Mouse (Mus musculus) cerebellum, adult 2 months (tissue): ENCODE measurements at regions not wholly inside any gene's neighbourhood (a gene's known extent, or its start where the extent isn't known, plus 50 kb on each side); places are given as distances from the start of the nearest gene placed in this dataset.
A peak's percentile ranks its signal among the peaks of the same experiment; 100 is the strongest.
"Not testable (repeated sequence)": the region's sequence is repeated elsewhere in the genome, so short reads cannot be mapped to it uniquely, and the experiment has no call there.

Source experiments
- DNase-seq, 2 experiments: peaks; one replicate each; pipeline ENCODE4 v3.0.0; 2021
- H3K27ac ChIP-seq: fragments of 200-500 bp; 2 replicates; pipeline ENCODE4 v1.5.1; 2012; ENCODE audit warnings: low read length, control low read depth, inconsistent platforms; ENCODE audit not compliant: insufficient read depth
- H3K27me3 ChIP-seq: fragments of 200-500 bp; 2 replicates; pipeline ENCODE4 v1.6.1; 2012; ENCODE audit warnings: inconsistent platforms, mild to moderate bottlenecking, low read length, moderate library complexity; ENCODE audit not compliant: control insufficient read depth, insufficient read depth
- H3K4me1 ChIP-seq: fragments of 200-500 bp; 2 replicates; pipeline ENCODE4 v1.6.1; 2011; ENCODE audit warnings: low read length; ENCODE audit not compliant: control insufficient read depth, insufficient read depth
- H3K4me3 ChIP-seq: fragments of 200-500 bp; replicated peaks from 2 replicates; pipeline ENCODE3; 2011; ENCODE audit warnings: mild to moderate bottlenecking, low read depth, low read length, control low read depth; ENCODE audit not compliant: insufficient read depth
- CTCF ChIP-seq: fragments of 200-500 bp; IDR thresholded peaks from 2 replicates; pipeline ENCODE4 v1.5.1; 2011; ENCODE audit warnings: low read depth, mild to moderate bottlenecking, control low read depth, low read length, moderate library complexity, borderline replicate concordance; ENCODE audit not compliant: insufficient read depth
- POLR2A ChIP-seq: fragments of 200-500 bp; IDR thresholded peaks from 2 replicates; pipeline ENCODE4 v1.6.1; 2011; ENCODE audit warnings: low read length, control low read depth, borderline replicate concordance; ENCODE audit not compliant: insufficient read depth
- WGBS: fragments of 180-500 bp; shearing (Covaris S2); methylation state at CpG from one replicate; pipeline ENCODE4 v1.1.7; 2018; 5-methylcytosine and 5-hydroxymethylcytosine counted together

GRCm38 (mm10) chr10:11777894-11778293 is 434.7 kb downstream of the Epm2a start:
- no peak for DNase-seq
- H3K4me1 ChIP-seq, result no peaks in the 10 kb centered on the region
- 91% methylated on average over 6 of the region's 6 CpGs for WGBS
- no peak overlapping the region for H3K27ac ChIP-seq
- H3K27me3 ChIP-seq, result no peaks in the 10 kb centered on the region
- TF ChIP-seq POLR2A, result no peak
- TF ChIP-seq CTCF, result no peak
- no peak overlapping the region for H3K4me3 ChIP-seq

GRCm38 (mm10) chr10:11780302-11780701 is 437.1 kb downstream of the Epm2a start:
- no peak for TF ChIP-seq CTCF
- TF ChIP-seq POLR2A, result no peak
- no peaks in the 10 kb centered on the region for H3K27me3 ChIP-seq
- no peak overlapping the region for H3K4me3 ChIP-seq
- WGBS, result 41% methylated on average over 2 of the region's 2 CpGs
- H3K4me1 ChIP-seq, result no peaks in the 10 kb centered on the region
- DNase-seq, result no peak
- H3K27ac ChIP-seq, result no peak overlapping the region

- DNase-seq, result no peak
- TF ChIP-seq CTCF (no peak), POLR2A (no peak)
- Histone ChIP-seq H3K4me1 (no peaks in the 10 kb centered on the region), H3K27me3 (no peaks in the 10 kb centered on the region), H3K27ac (no peak overlapping the region), H3K4me3 (no peak overlapping the region)
These were observed 444.0 kb downstream of the Epm2a start for GRCm38 (mm10) chr10:11787240-11787639.

GRCm38 (mm10) chr10:11799510-11799909 is 456.3 kb downstream of the Epm2a start:
- Histone ChIP-seq H3K4me3 (no peak overlapping the region), H3K27ac (no peak overlapping the region), H3K27me3 (no peaks in the 10 kb centered on the region), H3K4me1 (no peaks in the 10 kb centered on the region)
- WGBS, result 95% methylated on average over 3 of the region's 3 CpGs
- TF ChIP-seq CTCF, result no peak
- TF ChIP-seq POLR2A, result no peak
- no peak for DNase-seq

GRCm38 (mm10) chr10:11801372-11802230 is 458.4 kb downstream of the Epm2a start:
- not testable (repeated sequence) for H3K27ac ChIP-seq, H3K4me3 ChIP-seq, H3K27me3 ChIP-seq, DNase-seq, H3K4me1 ChIP-seq
- WGBS, result 78% methylated on average over 13 of the region's 13 CpGs

GRCm38 (mm10) chr10:11809255-11809654 is 466.1 kb downstream of the Epm2a start:
- H3K4me1 ChIP-seq, result no peaks in the 10 kb centered on the region
- TF ChIP-seq CTCF (no peak), POLR2A (no peak)
- WGBS, result 73% methylated on average over 3 of the region's 3 CpGs
- DNase-seq, result no peak
- no peak overlapping the region for H3K4me3 ChIP-seq
- H3K27me3 ChIP-seq, result no peaks in the 10 kb centered on the region
- H3K27ac ChIP-seq, result no peak overlapping the region

- Histone ChIP-seq H3K4me3 (no peak overlapping the region), H3K27ac (no peak overlapping the region), H3K4me1 (no peaks in the 10 kb centered on the region), H3K27me3 (no peaks in the 10 kb centered on the region)
- WGBS, result 40% methylated on average over 3 of the region's 3 CpGs
- DNase-seq, result no peak
- no peak for TF ChIP-seq POLR2A
- TF ChIP-seq CTCF, result no peak
These were observed 479.3 kb downstream of the Epm2a start for GRCm38 (mm10) chr10:11822418-11822959.

- DNase-seq, result peak; percentile 39 to 57
- Histone ChIP-seq H3K27me3 (no peaks in the 10 kb centered on the region), H3K4me3 (no peak overlapping the region), H3K27ac (no peak overlapping the region), H3K4me1 (0 out of 2 replicates have a peak, but pooled peaks cover 3% of the 10 kb centered on the region)
- TF ChIP-seq POLR2A, result no peak
- TF ChIP-seq CTCF, result no peak; the same call in 1 of the 2 replicates
- 28% methylated on average over 5 of the region's 5 CpGs for WGBS
These were observed 497.9 kb downstream of the Epm2a start for GRCm38 (mm10) chr10:11841094-11841493.
